Mouse (Mus musculus) forebrain, embryonic 13.5 days (tissue): ENCODE results near the gene Camkk1. TPM values are rescaled to one million over a fixed set of nuclear protein-coding genes. Genes with fewer than 3 reads are reported as not detected.

Experiments
- ATAC-seq: fragments of 200-750 bp; cut with Nextera tagmentation; 2 replicates; pipeline ENCODE4 v1.8.0; 2017
- H3K27ac ChIP-seq: fragments of 300-500 bp; sonication (generic); 2 replicates; pipeline ENCODE4 v1.5.1; 2015; ENCODE audit warnings: inconsistent platforms, mild to moderate bottlenecking, moderate library complexity
- H3K27me3 ChIP-seq: fragments of 300-500 bp; sonication (generic); 2 replicates; pipeline ENCODE4 v1.6.1; 2015; ENCODE audit warnings: mild to moderate bottlenecking, inconsistent platforms
- H3K36me3 ChIP-seq: fragments of 300-500 bp; sonication (generic); 2 replicates; pipeline ENCODE4 v1.6.1; 2015; ENCODE audit warnings: mild to moderate bottlenecking, inconsistent platforms; ENCODE audit not compliant: poor library complexity, severe bottlenecking
- H3K4me1 ChIP-seq: fragments of 300-500 bp; sonication (generic); 2 replicates; pipeline ENCODE4 v1.6.1; 2015; ENCODE audit warnings: inconsistent platforms
- H3K4me2 ChIP-seq: fragments of 300-500 bp; sonication (generic); 2 replicates; pipeline ENCODE4 v1.6.1; 2015; ENCODE audit warnings: inconsistent platforms, mild to moderate bottlenecking, moderate library complexity
- H3K4me3 ChIP-seq: fragments of 300-500 bp; sonication (generic); 2 replicates; pipeline ENCODE4 v1.5.1; 2015; ENCODE audit warnings: mild to moderate bottlenecking, inconsistent platforms
- H3K9ac ChIP-seq: fragments of 300-500 bp; sonication (generic); 2 replicates; pipeline ENCODE4 v1.6.1; 2015; ENCODE audit warnings: mild to moderate bottlenecking, inconsistent platforms
- H3K9me3 ChIP-seq: fragments of 300-500 bp; sonication (generic); replicated peaks from 2 replicates; pipeline ENCODE4 v1.6.1; 2016; ENCODE audit warnings: inconsistent platforms
- WGBS: fragments of 180-500 bp; shearing (Covaris S2); methylation state at CpG from one replicate; pipeline ENCODE4 v1.1.7; 2015; 5-methylcytosine and 5-hydroxymethylcytosine counted together
- polyA plus RNA-seq: library from polyadenylated mRNA; unstranded; fragments of >200 nt; fragmentation: Nextera tagmentation; extraction: Ambion mirVana; gene quantifications from 2 replicates; pipeline ENCODE4 v1.2.1, GENCODE M21; 2015

Gene Camkk1
- polyA plus RNA-seq = 10.3 and 11.8 TPM in 2 replicates

DNA sequence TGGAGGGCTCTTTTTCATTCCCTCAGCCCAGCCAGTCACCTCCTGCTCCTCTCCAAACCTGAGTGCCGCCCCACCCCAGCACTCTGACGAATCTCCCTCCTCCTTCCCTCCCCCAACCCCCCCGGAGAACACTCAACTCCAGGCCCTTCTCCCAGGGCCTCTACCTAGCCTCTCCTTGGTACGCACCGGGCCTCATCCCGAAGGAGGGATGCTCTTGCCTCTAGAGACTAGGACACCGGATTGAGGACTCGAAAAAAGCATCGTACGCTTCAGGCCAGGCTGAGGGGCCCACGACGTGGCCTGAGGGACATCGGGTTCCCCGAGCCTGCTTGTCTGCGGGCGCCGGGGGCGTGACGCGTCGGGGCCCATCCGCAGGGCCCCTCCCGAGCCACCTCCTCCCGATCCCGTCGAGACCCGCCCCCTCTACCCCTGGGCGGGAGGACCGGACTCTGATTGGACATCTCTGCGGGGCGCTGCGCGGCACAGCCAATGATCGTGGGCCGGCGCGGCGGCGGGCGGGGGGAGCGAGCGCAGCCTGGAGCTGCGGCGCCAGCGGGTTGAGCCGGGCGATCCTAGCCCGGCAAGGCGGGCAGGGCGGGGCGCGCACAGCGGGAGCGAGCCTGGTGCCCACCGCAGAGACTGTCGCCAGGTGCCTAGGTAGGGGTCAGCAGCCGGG lies at the start of gene Camkk1:
Camkk1 (plus strand) TSS at position 538 of the 676 bp plus-strand sequence.
- Histone ChIP-seq H3K27ac (0 out of 2 replicates have a peak within 1 kb of the TSS, but pooled peaks have one; percentile 17), H3K9me3 (no peaks in the 10 kb centered on the region), H3K4me3 (peak within 1 kb of the TSS; percentile 68), H3K4me2 (peak within 1 kb of the TSS; percentile 97), H3K4me1 (peaks cover 22% of the 10 kb centered on the region), H3K27me3 (peaks cover 31% of the 10 kb centered on the region), H3K9ac (peak within 1 kb of the TSS; percentile 69), H3K36me3 (no peaks in the 10 kb centered on the region)
- ATAC-seq = peak; percentile 97
- WGBS = 2% methylated on average over 56 of the region's 57 CpGs

DNA sequence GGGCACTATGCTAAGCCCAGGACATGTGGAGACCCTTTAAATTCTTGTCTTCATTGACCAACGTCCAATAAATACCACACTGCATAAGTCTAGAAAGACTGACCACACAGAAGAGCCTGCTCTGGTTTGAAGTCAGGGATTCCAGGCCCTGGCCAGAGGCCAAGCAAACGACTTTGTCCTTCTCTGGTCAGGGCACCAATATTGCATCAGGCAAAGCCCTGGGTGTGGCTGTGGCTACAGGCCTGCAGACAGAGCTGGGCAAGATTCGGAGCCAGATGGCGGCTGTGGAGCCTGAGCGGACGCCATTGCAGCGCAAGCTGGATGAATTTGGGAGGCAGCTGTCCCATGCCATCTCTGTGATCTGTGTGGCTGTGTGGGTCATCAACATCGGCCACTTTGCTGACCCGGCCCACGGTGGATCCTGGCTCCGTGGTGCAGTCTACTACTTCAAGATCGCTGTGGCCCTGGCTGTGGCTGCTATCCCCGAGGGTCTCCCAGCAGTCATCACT lies 43.8 kb upstream of the Camkk1 start:
- Histone ChIP-seq H3K4me3 (no peak overlapping the region), H3K27me3 (no peaks in the 10 kb centered on the region), H3K36me3 (no peaks in the 10 kb centered on the region), H3K9ac (no peak overlapping the region), H3K9me3 (no peaks in the 10 kb centered on the region), H3K4me2 (no peak overlapping the region), H3K27ac (no peak overlapping the region), H3K4me1 (no peaks in the 10 kb centered on the region)
- 86% methylated on average over 13 of the region's 13 CpGs for WGBS
- ATAC-seq = no peak

DNA sequence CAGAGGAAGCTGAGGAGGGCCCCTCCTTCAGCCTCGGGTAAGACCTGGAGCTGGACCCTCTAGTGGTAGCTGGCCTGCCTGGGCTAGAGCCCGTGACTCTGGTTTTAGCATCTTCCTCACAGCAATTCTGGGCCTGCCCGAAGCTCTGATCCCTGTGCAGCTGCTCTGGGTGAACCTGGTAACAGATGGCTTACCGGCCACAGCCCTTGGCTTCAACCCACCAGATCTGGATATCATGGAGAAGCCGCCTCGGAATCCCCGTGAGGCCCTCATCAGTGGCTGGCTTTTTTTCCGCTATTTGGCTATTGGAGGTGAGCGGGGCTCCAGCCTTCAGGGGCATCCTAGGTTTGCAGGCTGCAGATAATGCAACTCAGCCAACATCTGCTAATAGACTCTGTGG lies 36.3 kb upstream of the Camkk1 start:
- Histone ChIP-seq H3K9ac (no peak overlapping the region), H3K27me3 (no peaks in the 10 kb centered on the region), H3K36me3 (no peaks in the 10 kb centered on the region), H3K4me1 (no peaks in the 10 kb centered on the region), H3K9me3 (no peaks in the 10 kb centered on the region), H3K4me2 (no peak overlapping the region), H3K4me3 (no peak overlapping the region), H3K27ac (no peak overlapping the region)
- WGBS = 85% methylated on average over 9 of the region's 9 CpGs
- ATAC-seq = no peak

DNA sequence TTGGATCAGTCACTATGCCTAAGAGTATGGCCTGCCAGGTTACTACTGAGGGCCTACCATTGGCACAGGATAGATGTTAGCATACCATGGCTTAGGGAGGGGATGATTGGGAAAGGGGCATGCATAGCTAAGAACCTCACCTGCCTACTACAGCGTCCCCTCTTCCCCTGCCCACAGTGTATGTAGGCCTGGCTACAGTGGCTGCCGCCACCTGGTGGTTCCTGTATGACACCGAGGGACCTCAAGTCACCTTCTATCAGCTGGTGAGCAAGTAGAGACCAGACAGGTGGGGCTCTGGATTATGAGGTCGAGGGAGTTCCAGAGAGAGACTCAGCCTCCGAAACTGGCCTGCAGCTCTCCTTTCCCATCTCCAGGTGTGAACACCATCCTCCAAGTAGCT lies 35.5 kb upstream of the Camkk1 start:
- no peaks in the 10 kb centered on the region for H3K36me3 ChIP-seq
- 51% methylated on average over 5 of the region's 5 CpGs for WGBS
- H3K4me1 ChIP-seq = no peaks in the 10 kb centered on the region
- H3K27me3 ChIP-seq = no peaks in the 10 kb centered on the region
- no peak overlapping the region for H3K27ac ChIP-seq
- H3K4me3 ChIP-seq = no peak overlapping the region
- H3K9ac ChIP-seq = no peak overlapping the region
- no peak for ATAC-seq
- no peaks in the 10 kb centered on the region for H3K9me3 ChIP-seq
- no peak overlapping the region for H3K4me2 ChIP-seq

DNA sequence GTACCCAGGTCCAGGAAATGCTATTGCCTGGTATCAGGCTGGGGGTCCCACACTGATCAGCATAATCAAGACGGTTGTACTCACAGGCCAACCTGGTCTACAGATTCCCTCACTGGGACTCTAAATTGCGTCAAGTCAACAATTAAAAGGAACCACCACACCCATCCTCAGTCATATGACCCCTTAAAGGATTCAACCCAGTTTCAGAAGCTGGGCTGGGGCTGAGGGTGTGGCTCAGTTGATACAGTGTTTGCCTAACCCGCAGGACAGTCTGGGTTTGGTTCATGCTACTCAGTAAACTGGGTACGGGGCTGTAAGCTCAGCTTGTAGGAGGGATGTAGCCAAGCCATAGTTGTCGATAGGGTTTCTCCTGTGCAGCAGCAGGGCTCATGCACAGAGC lies 32.1 kb upstream of the Camkk1 start:
- Histone ChIP-seq H3K27ac (no peak overlapping the region), H3K9ac (no peak overlapping the region), H3K4me2 (no peak overlapping the region), H3K4me3 (no peak overlapping the region), H3K27me3 (no peaks in the 10 kb centered on the region), H3K9me3 (no peaks in the 10 kb centered on the region), H3K36me3 (no peaks in the 10 kb centered on the region), H3K4me1 (no peaks in the 10 kb centered on the region)
- 83% methylated on average over 5 of the region's 5 CpGs for WGBS
- no peak for ATAC-seq

DNA sequence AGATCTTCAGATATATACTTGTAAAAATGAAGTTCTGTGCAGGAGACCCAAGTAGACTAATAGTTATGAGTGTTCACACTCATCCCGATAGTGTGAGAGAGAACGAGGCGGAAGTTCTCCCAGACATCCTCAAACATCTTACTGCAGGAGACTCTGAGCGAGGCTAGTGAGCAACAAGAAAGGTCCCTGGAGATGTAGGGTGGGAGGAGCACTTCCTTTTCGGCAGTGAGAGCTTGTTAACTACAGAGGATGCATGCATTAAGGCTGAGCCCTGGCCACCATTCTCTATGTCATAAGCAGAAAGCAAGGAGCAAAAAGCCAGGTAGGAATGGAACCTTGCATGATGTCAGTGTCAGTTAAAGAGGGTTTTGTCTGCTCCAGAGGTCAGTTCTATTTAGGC lies 31.6 kb upstream of the Camkk1 start:
- Histone ChIP-seq H3K4me3 (no peak overlapping the region), H3K27ac (no peak overlapping the region), H3K4me1 (no peaks in the 10 kb centered on the region), H3K4me2 (no peak overlapping the region), H3K36me3 (no peaks in the 10 kb centered on the region), H3K27me3 (no peaks in the 10 kb centered on the region), H3K9me3 (no peaks in the 10 kb centered on the region), H3K9ac (no peak overlapping the region)
- ATAC-seq = no peak
- 79% methylated on average over 5 of the region's 5 CpGs for WGBS

DNA sequence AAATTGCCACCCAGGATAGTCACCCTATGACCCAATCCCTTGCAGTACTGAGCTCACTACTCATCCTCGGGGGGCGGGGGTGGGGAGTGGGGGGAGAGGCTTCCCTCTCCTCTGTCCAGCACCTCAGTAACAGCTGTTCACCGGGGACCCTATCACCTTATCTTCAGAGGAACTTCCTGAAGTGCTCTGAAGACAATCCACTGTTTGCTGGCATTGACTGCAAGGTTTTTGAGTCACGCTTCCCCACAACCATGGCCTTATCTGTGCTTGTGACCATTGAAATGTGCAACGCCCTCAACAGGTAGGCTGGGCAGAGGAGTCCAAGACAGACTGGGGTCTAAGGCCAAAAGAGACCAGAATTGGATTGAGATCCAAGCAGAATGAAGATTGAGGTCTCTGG lies 31.0 kb upstream of the Camkk1 start:
- Histone ChIP-seq H3K4me3 (no peak overlapping the region), H3K27ac (no peak overlapping the region), H3K36me3 (no peaks in the 10 kb centered on the region), H3K9ac (no peak overlapping the region), H3K9me3 (no peaks in the 10 kb centered on the region), H3K27me3 (no peaks in the 10 kb centered on the region), H3K4me1 (no peaks in the 10 kb centered on the region), H3K4me2 (no peak overlapping the region)
- WGBS = 86% methylated on average over 5 of the region's 5 CpGs
- ATAC-seq = no peak

DNA sequence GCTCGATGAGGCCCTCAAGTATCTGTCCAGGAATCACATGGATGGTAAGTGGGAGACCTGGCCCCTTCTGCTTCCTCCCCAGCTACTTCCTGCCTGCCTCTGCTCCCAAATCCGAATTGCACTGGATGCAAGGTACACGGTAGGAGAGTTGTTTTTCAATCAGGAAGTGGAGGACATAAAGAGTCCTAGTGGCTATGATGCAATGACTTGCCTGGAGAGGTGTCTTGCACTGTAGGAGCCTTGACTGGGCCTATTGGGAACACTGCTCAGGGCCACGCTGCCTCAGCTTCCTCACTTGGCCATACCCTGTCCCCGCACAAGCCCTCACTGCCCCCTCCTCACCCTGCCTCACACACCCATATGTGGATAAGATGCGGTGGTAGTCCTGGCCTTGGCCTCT lies 29.8 kb upstream of the Camkk1 start:
- Histone ChIP-seq H3K4me2 (no peak overlapping the region), H3K4me1 (no peaks in the 10 kb centered on the region), H3K27ac (no peak overlapping the region), H3K36me3 (no peaks in the 10 kb centered on the region), H3K9ac (no peak overlapping the region), H3K27me3 (no peaks in the 10 kb centered on the region), H3K9me3 (no peaks in the 10 kb centered on the region), H3K4me3 (no peak overlapping the region)
- no peak for ATAC-seq
- 89% methylated on average over 6 of the region's 6 CpGs for WGBS

DNA sequence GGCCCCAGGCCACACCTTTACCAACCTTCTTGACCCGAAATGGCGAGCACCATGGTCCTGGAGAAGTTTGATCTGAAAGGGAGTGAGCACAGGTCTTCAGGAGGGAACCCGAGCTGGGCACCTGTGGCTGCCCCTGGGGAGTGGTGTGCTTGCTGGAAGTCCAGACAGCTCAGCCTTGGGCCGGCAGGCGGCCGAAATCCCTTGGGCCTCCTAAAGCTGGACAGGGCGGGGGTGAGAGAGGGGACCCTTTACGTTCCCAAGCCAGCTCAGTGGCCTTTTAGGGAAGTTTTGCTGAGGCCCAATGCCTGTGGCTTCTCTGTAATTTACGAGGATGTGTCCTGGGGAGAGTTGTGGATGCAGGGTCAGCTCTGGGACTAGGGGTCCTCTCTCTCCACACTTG lies 28.1 kb upstream of the Camkk1 start:
- no peak overlapping the region for H3K9ac ChIP-seq
- no peaks in the 10 kb centered on the region for H3K36me3 ChIP-seq
- H3K27ac ChIP-seq = no peak overlapping the region
- no peaks in the 10 kb centered on the region for H3K27me3 ChIP-seq
- no peaks in the 10 kb centered on the region for H3K4me1 ChIP-seq
- WGBS = 76% methylated on average over 9 of the region's 9 CpGs
- no peak overlapping the region for H3K4me2 ChIP-seq
- H3K4me3 ChIP-seq = no peak overlapping the region
- ATAC-seq = no peak
- H3K9me3 ChIP-seq = no peaks in the 10 kb centered on the region

DNA sequence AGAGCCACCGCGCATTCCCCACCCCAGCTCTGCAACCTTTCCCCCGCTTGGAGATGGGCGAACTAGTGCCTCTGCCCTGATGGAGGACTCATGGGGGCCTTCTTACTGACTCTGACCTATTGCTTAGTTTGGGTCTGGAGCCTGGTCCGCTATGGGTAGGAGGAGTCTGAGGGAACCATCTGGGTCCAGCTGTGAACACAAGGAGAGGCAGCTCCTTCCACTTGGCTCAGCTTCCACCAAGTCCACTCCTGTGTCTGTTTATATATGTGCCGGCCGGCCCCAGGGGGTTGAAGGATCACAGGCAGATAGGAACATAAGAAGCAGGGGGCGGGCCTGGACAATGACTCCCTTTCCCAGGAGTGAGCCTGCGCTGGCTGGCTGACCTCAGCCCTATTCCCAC lies 26.8 kb upstream of the Camkk1 start:
- Histone ChIP-seq H3K27ac (no peak overlapping the region), H3K4me2 (no peak overlapping the region), H3K36me3 (no peaks in the 10 kb centered on the region), H3K27me3 (no peaks in the 10 kb centered on the region), H3K9me3 (no peaks in the 10 kb centered on the region), H3K4me3 (no peak overlapping the region), H3K4me1 (no peaks in the 10 kb centered on the region), H3K9ac (no peak overlapping the region)
- no peak for ATAC-seq
- WGBS = 75% methylated on average over 9 of the region's 9 CpGs

DNA sequence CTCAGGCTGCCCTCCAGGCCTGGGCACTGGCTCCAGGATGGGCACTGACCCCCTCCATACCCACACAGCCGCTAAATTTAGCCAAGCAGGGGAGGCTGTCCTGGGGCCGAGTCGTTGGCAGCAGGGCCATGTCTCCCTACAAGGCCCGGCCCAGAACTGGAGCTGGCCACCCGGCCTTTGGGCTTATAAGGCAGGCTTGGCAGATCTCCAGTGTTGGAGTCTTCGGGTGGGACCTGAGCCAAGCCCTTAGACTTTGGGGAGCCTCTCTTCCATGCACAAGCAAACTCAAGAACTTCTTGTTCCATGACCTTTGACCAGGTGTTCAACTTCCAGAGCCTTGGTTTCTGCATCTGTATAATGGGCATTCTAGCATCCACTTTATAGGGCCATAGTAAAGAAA lies 22.5 kb upstream of the Camkk1 start:
- H3K36me3 ChIP-seq = no peaks in the 10 kb centered on the region
- no peaks in the 10 kb centered on the region for H3K4me1 ChIP-seq
- no peak overlapping the region for H3K9ac ChIP-seq
- no peaks in the 10 kb centered on the region; the same call in 1 of the 2 replicates for H3K27me3 ChIP-seq
- WGBS = 96% methylated on average over 6 of the region's 6 CpGs
- no peak overlapping the region for H3K4me3 ChIP-seq
- ATAC-seq = no peak
- H3K27ac ChIP-seq = no peak overlapping the region
- no peak overlapping the region for H3K4me2 ChIP-seq
- no peaks in the 10 kb centered on the region for H3K9me3 ChIP-seq

DNA sequence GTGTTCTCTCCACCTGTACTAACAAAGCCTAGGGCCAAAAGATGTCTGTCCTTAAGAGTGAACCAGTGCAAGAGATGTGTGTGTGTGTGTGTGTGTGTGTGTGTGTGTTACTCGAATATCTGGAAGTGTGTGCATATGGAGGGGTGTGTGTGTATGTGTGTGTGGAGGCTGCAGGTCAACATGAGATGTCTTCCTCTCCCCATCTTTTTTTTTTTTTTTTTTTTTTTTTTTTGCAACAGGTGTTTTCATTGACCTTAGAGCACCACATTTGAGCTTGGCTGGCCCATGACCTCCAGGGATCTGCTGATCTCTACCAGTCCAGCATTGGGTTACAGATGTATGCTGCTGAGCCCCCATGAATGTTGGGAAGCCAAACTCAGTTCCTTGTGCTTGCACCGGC lies 22.0 kb upstream of the Camkk1 start:
- no peak overlapping the region for H3K4me3 ChIP-seq
- H3K27ac ChIP-seq = no peak overlapping the region
- 88% methylated on average over 2 of the region's 2 CpGs for WGBS
- H3K9me3 ChIP-seq = no peaks in the 10 kb centered on the region
- no peak overlapping the region for H3K9ac ChIP-seq
- no peak overlapping the region for H3K4me2 ChIP-seq
- no peaks in the 10 kb centered on the region for H3K4me1 ChIP-seq
- no peaks in the 10 kb centered on the region for H3K36me3 ChIP-seq
- ATAC-seq = no peak
- no peaks in the 10 kb centered on the region; the same call in 1 of the 2 replicates for H3K27me3 ChIP-seq
